Mouse (Mus musculus): ENCODE measurements around the gene Fam205c. TPM values are rescaled to one million over a fixed set of nuclear protein-coding genes. Genes with fewer than 3 reads are reported as not detected.
"Not testable (repeated sequence)": the region's sequence is repeated elsewhere in the genome, so short reads cannot be mapped to it uniquely, and the experiment has no call there.

Gene Fam205c
- polyA plus RNA-seq, 1 experiment from 2014 or later: 0.15 TPM

DNA sequence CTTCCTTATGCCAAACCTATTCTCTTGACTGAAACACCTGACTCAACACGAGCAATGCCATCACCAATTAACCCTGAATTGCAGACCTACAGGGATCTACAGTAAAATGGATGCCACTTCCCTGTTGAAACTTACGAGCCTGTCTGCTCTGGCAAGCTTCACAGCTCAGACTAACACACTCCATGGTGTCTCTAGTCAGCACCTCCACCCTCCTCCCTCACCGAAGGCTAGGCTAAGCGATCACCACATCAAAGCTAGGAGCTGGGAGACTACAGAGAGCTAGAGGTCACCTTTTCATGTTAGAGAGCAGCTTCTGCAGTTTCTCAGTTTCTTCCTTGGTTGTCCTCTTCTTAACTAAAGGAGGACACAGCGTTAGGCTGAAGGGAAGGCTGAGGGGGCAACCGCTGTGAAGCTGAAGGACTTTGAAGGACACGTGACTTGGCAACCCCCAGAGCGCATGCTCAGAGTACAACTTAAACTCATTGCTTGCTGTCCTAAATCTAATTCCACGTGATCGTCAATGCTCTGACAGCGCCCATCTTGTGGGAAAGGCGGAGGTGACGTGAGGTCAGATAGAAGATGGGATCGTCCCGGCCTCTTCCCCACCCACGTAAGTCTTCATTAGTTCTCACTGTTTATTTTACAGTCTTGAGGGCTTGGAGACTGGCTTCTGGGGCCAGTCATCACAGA, 1.1 kb downstream of the Fam205c start:
- Histone ChIP-seq H3K9me3 (no peaks in the 10 kb centered on the region), H3K36me3 (replicated peaks) (no peaks in the 10 kb centered on the region), H3K4me3 (no peak overlapping the region), H3K27me3 (replicated peaks; ENCODE audit: low read depth, poor library complexity, severe bottlenecking) (0 out of 2 replicates have a peak, but pooled peaks cover 9% of the 10 kb centered on the region), H3K4me1 (no peaks in the 10 kb centered on the region), H3K27ac (replicated peaks) (no peak overlapping the region)
- no peak for DNase-seq (ENCODE audit: low spot score)
- 86% methylated on average over 16 of the region's 16 CpGs for WGBS

GRCm38 (mm10) chr4:42872151-42872550, 1.9 kb downstream of the Fam205c start:
- Histone ChIP-seq H3K9me3 (no peaks in the 10 kb centered on the region), H3K27ac (replicated peaks) (no peak overlapping the region), H3K36me3 (replicated peaks) (no peaks in the 10 kb centered on the region), H3K4me1 (no peaks in the 10 kb centered on the region), H3K4me3 (no peak overlapping the region), H3K27me3 (replicated peaks; ENCODE audit: low read depth, poor library complexity, severe bottlenecking) (0 out of 2 replicates have a peak, but pooled peaks cover 9% of the 10 kb centered on the region)
- 96% methylated on average over 7 of the region's 7 CpGs for WGBS
- DNase-seq (ENCODE audit: low spot score): no peak

DNA sequence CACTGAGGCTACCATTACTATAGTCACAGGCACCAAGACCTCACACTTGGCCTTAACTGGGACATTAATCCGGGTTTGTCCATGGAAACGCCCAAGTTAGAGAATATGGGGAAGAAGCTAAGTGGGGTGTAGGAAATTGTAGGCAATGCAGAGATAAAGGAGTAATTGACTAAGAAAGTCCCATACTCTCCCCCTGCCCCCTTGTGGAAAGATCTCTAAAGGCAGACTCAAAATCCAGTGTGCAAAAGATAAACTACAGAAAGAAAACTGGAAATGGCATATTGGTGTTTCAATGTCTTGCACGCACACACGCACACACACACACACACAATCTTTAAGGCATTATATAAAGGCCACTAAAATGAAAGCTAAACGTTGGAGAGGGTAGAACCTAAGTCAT, 3.3 kb downstream of the Fam205c start:
- no peak overlapping the region for H3K4me3 ChIP-seq
- no peak overlapping the region for H3K27ac ChIP-seq (replicated peaks)
- no peaks in the 10 kb centered on the region for H3K36me3 ChIP-seq (replicated peaks)
- H3K4me1 ChIP-seq: no peaks in the 10 kb centered on the region
- 83% methylated on average over 5 of the region's 5 CpGs for WGBS
- H3K27me3 ChIP-seq (replicated peaks; ENCODE audit: low read depth, poor library complexity, severe bottlenecking): 0 out of 2 replicates have a peak, but pooled peaks cover 5% of the 10 kb centered on the region
- DNase-seq (ENCODE audit: low spot score): no peak
- no peaks in the 10 kb centered on the region for H3K9me3 ChIP-seq

- 87% methylated on average over 5 of the region's 5 CpGs for WGBS
Observed at GRCm38 (mm10) chr4:42868193-42868592, 5.8 kb downstream of the Fam205c start.

GRCm38 (mm10) chr4:42867390-42867789, 6.6 kb downstream of the Fam205c start:
- H3K4me3 ChIP-seq: no peak overlapping the region
- no peaks in the 10 kb centered on the region for H3K36me3 ChIP-seq (replicated peaks)
- no peaks in the 10 kb centered on the region for H3K27me3 ChIP-seq (replicated peaks; ENCODE audit: low read depth, poor library complexity, severe bottlenecking)
- WGBS: 77% methylated on average over 3 of the region's 3 CpGs
- no peak overlapping the region for H3K27ac ChIP-seq (replicated peaks)
- no peaks in the 10 kb centered on the region for H3K4me1 ChIP-seq
- no peaks in the 10 kb centered on the region for H3K9me3 ChIP-seq
- no peak for DNase-seq (ENCODE audit: low spot score)

More at GRCm38 (mm10) chr4:42868193-42868592, 5.8 kb downstream of the Fam205c start:
- Histone ChIP-seq H3K27me3 (replicated peaks; ENCODE audit: low read depth, poor library complexity, severe bottlenecking) (0 out of 2 replicates have a peak, but pooled peaks cover 5% of the 10 kb centered on the region), H3K36me3 (replicated peaks) (no peaks in the 10 kb centered on the region), H3K9me3 (no peaks in the 10 kb centered on the region), H3K4me3 (no peak overlapping the region), H3K4me1 (no peaks in the 10 kb centered on the region), H3K27ac (replicated peaks) (no peak overlapping the region)
- no peak for DNase-seq (ENCODE audit: low spot score)

GRCm38 (mm10) chr4:42863487-42863886, 10.5 kb downstream of the Fam205c start:
- WGBS: 85% methylated on average over 5 of the region's 5 CpGs
- DNase-seq (ENCODE audit: low spot score); H3K4me1 ChIP-seq; H3K4me3 ChIP-seq; H3K27ac ChIP-seq (replicated peaks); H3K9me3 ChIP-seq; H3K27me3 ChIP-seq (replicated peaks; ENCODE audit: low read depth, poor library complexity, severe bottlenecking); H3K36me3 ChIP-seq (replicated peaks): not testable (repeated sequence)

- 80% methylated on average over 9 of the region's 9 CpGs for WGBS
- not testable (repeated sequence) for H3K27ac ChIP-seq (replicated peaks); H3K9me3 ChIP-seq; H3K36me3 ChIP-seq (replicated peaks); H3K27me3 ChIP-seq (replicated peaks; ENCODE audit: low read depth, poor library complexity, severe bottlenecking); DNase-seq (ENCODE audit: low spot score); H3K4me1 ChIP-seq; H3K4me3 ChIP-seq
Observed at GRCm38 (mm10) chr4:42860483-42860882, 13.6 kb downstream of the Fam205c start.

DNA sequence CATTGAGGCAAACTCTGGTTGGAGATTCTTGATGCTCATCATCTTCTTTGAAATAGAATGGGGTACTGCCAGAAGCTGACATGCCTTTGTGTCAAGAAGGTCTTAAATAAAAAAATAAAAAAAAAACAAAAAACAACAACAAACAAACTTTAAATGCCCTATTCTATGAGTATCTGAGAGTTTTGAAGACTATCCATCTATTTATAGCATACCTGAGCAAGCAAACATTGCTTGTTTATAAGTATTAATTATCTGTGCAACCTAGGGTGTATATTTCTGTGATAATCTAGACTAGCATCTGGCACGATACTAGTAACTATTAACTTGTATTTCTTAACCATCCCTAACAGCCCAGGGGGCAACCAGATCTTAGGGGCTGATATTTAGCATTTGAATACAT, 17.4 kb downstream of the Fam205c start, which contains the start of gene Gm12394:
Gene Gm12394 (minus strand): TSS at position 101 of the 400 bp plus-strand sequence.
- H3K4me3 ChIP-seq; H3K36me3 ChIP-seq (replicated peaks); H3K27me3 ChIP-seq (replicated peaks; ENCODE audit: low read depth, poor library complexity, severe bottlenecking); H3K4me1 ChIP-seq; H3K9me3 ChIP-seq; H3K27ac ChIP-seq (replicated peaks); DNase-seq (ENCODE audit: low spot score): not testable (repeated sequence)
- 79% methylated on average over 1 of the region's 1 CpGs for WGBS

- H3K27ac ChIP-seq (replicated peaks); H3K27me3 ChIP-seq (replicated peaks; ENCODE audit: low read depth, poor library complexity, severe bottlenecking); DNase-seq (ENCODE audit: low spot score); H3K4me3 ChIP-seq; H3K4me1 ChIP-seq; H3K36me3 ChIP-seq (replicated peaks); H3K9me3 ChIP-seq: not testable (repeated sequence)
- 81% methylated on average over 1 of the region's 1 CpGs for WGBS
Observed at GRCm38 (mm10) chr4:42853788-42854187, 20.2 kb downstream of the Fam205c start, which contains the start of gene Fam205a1. TSS of gene Fam205a1 (minus strand) at chr4:42853888.

Other genes with a start within 250 kb of the Fam205c start
- not detected in 2 replicates for gene Gm2564, start 244.5 kb downstream of the Fam205c start, polyA plus RNA-seq (2016; fragmentation: Nextera tagmentation; extraction: Ambion mirVana)
- not detected in 2 replicates for gene Ccl27b, start 219.0 kb downstream of the Fam205c start, polyA plus RNA-seq (2016; fragmentation: Nextera tagmentation; extraction: Ambion mirVana)
- gene Il11ra2, start 212.3 kb downstream of the Fam205c start, polyA plus RNA-seq (2016; fragmentation: Nextera tagmentation; extraction: Ambion mirVana): 0.11 TPM in 1 of 2 replicates, not detected in the other
- 0.27 and 0.48 TPM in 2 replicates for gene 4930578G10Rik, start 138.7 kb downstream of the Fam205c start, polyA plus RNA-seq (2016; fragmentation: Nextera tagmentation; extraction: Ambion mirVana)
- gene Ccl19, start 117.7 kb downstream of the Fam205c start, polyA plus RNA-seq (2016; fragmentation: Nextera tagmentation; extraction: Ambion mirVana): not detected in 2 replicates
- 0.30 and 0.63 TPM in 2 replicates for gene Ccl21a, start 100.2 kb downstream of the Fam205c start, polyA plus RNA-seq (2016; fragmentation: Nextera tagmentation; extraction: Ambion mirVana)
- gene Fam205a1, start 20.3 kb downstream of the Fam205c start, polyA plus RNA-seq (2016; fragmentation: Nextera tagmentation; extraction: Ambion mirVana): 0.05 TPM in 1 of 2 replicates, not detected in the other
- 0.20 TPM in 1 of 2 replicates, not detected in the other for gene Gm12394, start 17.5 kb downstream of the Fam205c start, polyA plus RNA-seq (2016; fragmentation: Nextera tagmentation; extraction: Ambion mirVana)
- 0.44 and 1.2 TPM in 2 replicates for gene Phf24, start 42.4 kb upstream of the Fam205c start, polyA plus RNA-seq (2016; fragmentation: Nextera tagmentation; extraction: Ambion mirVana)
- 10.3 and 10.9 TPM in 2 replicates for gene Dnajb5, start 75.6 kb upstream of the Fam205c start, polyA plus RNA-seq (2016; fragmentation: Nextera tagmentation; extraction: Ambion mirVana)
- 0.54 and 0.76 TPM in 2 replicates for gene 1700022I11Rik, start 95.4 kb upstream of the Fam205c start, polyA plus RNA-seq (2016; fragmentation: Nextera tagmentation; extraction: Ambion mirVana)
- 664 and 683 TPM in 2 replicates for gene Vcp, start 126.3 kb upstream of the Fam205c start, polyA plus RNA-seq (2016; fragmentation: Nextera tagmentation; extraction: Ambion mirVana)
- 25.3 and 26.0 TPM in 2 replicates for gene Fancg, start 136.3 kb upstream of the Fam205c start, polyA plus RNA-seq (2016; fragmentation: Nextera tagmentation; extraction: Ambion mirVana)
- gene Pigo, start 151.6 kb upstream of the Fam205c start, polyA plus RNA-seq (2016; fragmentation: Nextera tagmentation; extraction: Ambion mirVana): 25.8 and 27.3 TPM in 2 replicates
- gene Stoml2, start 157.5 kb upstream of the Fam205c start, polyA plus RNA-seq (2016; fragmentation: Nextera tagmentation; extraction: Ambion mirVana): 467 and 485 TPM in 2 replicates
- 13.1 and 14.3 TPM in 2 replicates for gene Fam214b, start 172.0 kb upstream of the Fam205c start, polyA plus RNA-seq (2016; fragmentation: Nextera tagmentation; extraction: Ambion mirVana)
- gene Unc13b, start 184.7 kb upstream of the Fam205c start, polyA plus RNA-seq (2016; fragmentation: Nextera tagmentation; extraction: Ambion mirVana): 4.8 and 6.6 TPM in 2 replicates